Mouse (Mus musculus): ENCODE data around the gene Jazf1. TPM values are rescaled to one million over a fixed set of nuclear protein-coding genes. Genes with fewer than 3 reads are reported as not detected.

Gene Jazf1
- polyA plus RNA-seq, 1 experiment from 2014 or later, result 6.2 TPM

GRCm38 (mm10) chr6:52950371-52950770 is 118.1 kb downstream of the Jazf1 start:
- H3K4me1 ChIP-seq (replicated peaks), result peaks cover 17% of the 10 kb centered on the region
- no peak overlapping the region for H3K4me2 ChIP-seq (replicated peaks)
- no peaks in the 10 kb centered on the region for H3K9me3 ChIP-seq
- no peak overlapping the region for H3K27ac ChIP-seq
- no peak overlapping the region for H3K9ac ChIP-seq
- WGBS, result 65% methylated on average over 5 of the region's 5 CpGs
- no peak for ATAC-seq
- H3K27me3 ChIP-seq (replicated peaks), result no peaks in the 10 kb centered on the region
- H3K36me3 ChIP-seq, result no peaks in the 10 kb centered on the region
- no peak overlapping the region for H3K4me3 ChIP-seq (replicated peaks)

GRCm38 (mm10) chr6:52942534-52942933 is 125.9 kb downstream of the Jazf1 start:
- WGBS, result 78% methylated on average over 5 of the region's 5 CpGs
- no peaks in the 10 kb centered on the region for H3K36me3 ChIP-seq
- no peak overlapping the region for H3K4me3 ChIP-seq (replicated peaks)
- H3K4me1 ChIP-seq (replicated peaks), result no peaks in the 10 kb centered on the region
- H3K27ac ChIP-seq, result no peak overlapping the region
- H3K27me3 ChIP-seq (replicated peaks), result no peaks in the 10 kb centered on the region
- H3K4me2 ChIP-seq (replicated peaks), result no peak overlapping the region
- H3K9ac ChIP-seq, result no peak overlapping the region
- H3K9me3 ChIP-seq, result no peaks in the 10 kb centered on the region
- no peak for ATAC-seq

GRCm38 (mm10) chr6:52942101-52942500 is 126.3 kb downstream of the Jazf1 start:
- H3K27me3 ChIP-seq (replicated peaks), result no peaks in the 10 kb centered on the region
- WGBS, result 80% methylated on average over 5 of the region's 5 CpGs
- no peaks in the 10 kb centered on the region for H3K9me3 ChIP-seq
- H3K4me2 ChIP-seq (replicated peaks), result no peak overlapping the region
- H3K9ac ChIP-seq, result no peak overlapping the region
- H3K36me3 ChIP-seq, result no peaks in the 10 kb centered on the region
- no peak overlapping the region for H3K27ac ChIP-seq
- no peak for ATAC-seq
- no peaks in the 10 kb centered on the region for H3K4me1 ChIP-seq (replicated peaks)
- no peak overlapping the region for H3K4me3 ChIP-seq (replicated peaks)

- Histone ChIP-seq H3K27me3 (replicated peaks) (no peaks in the 10 kb centered on the region), H3K27ac (no peak overlapping the region), H3K4me3 (replicated peaks) (no peak overlapping the region), H3K9ac (no peak overlapping the region), H3K4me1 (replicated peaks) (no peaks in the 10 kb centered on the region), H3K9me3 (no peaks in the 10 kb centered on the region), H3K36me3 (no peaks in the 10 kb centered on the region), H3K4me2 (replicated peaks) (no peak overlapping the region)
- ATAC-seq, result peak; percentile 65; the same call in 1 of the 2 replicates
- WGBS, result 52% methylated on average over 3 of the region's 3 CpGs
Observed at GRCm38 (mm10) chr6:52937916-52938315, 130.5 kb downstream of the Jazf1 start.

- Histone ChIP-seq H3K27me3 (replicated peaks) (no peaks in the 10 kb centered on the region), H3K27ac (0 out of 2 replicates have a peak overlapping the region, but pooled peaks have one; percentile 36), H3K9ac (no peak overlapping the region), H3K36me3 (no peaks in the 10 kb centered on the region), H3K9me3 (no peaks in the 10 kb centered on the region), H3K4me3 (replicated peaks) (no peak overlapping the region), H3K4me2 (replicated peaks) (no peak overlapping the region), H3K4me1 (replicated peaks) (no peaks in the 10 kb centered on the region)
- no peak for ATAC-seq
- 32% methylated on average over 10 of the region's 10 CpGs for WGBS
Observed at GRCm38 (mm10) chr6:52936995-52937394, 131.4 kb downstream of the Jazf1 start.

GRCm38 (mm10) chr6:52934021-52934420 is 134.4 kb downstream of the Jazf1 start:
- Histone ChIP-seq H3K4me2 (replicated peaks) (no peak overlapping the region), H3K36me3 (no peaks in the 10 kb centered on the region), H3K9me3 (no peaks in the 10 kb centered on the region), H3K27me3 (replicated peaks) (no peaks in the 10 kb centered on the region), H3K4me1 (replicated peaks) (no peaks in the 10 kb centered on the region), H3K27ac (no peak overlapping the region), H3K9ac (no peak overlapping the region), H3K4me3 (replicated peaks) (no peak overlapping the region)
- ATAC-seq, result no peak
- 80% methylated on average over 6 of the region's 6 CpGs for WGBS

- no peak for ATAC-seq
- Histone ChIP-seq H3K9me3 (no peaks in the 10 kb centered on the region), H3K4me1 (replicated peaks) (no peaks in the 10 kb centered on the region), H3K4me2 (replicated peaks) (no peak overlapping the region), H3K9ac (no peak overlapping the region), H3K36me3 (no peaks in the 10 kb centered on the region), H3K27ac (no peak overlapping the region), H3K27me3 (replicated peaks) (no peaks in the 10 kb centered on the region), H3K4me3 (replicated peaks) (no peak overlapping the region)
- 57% methylated on average over 7 of the region's 7 CpGs for WGBS
Observed at GRCm38 (mm10) chr6:52932603-52933178, 135.7 kb downstream of the Jazf1 start.

GRCm38 (mm10) chr6:52929358-52929757 is 139.1 kb downstream of the Jazf1 start:
- no peak for ATAC-seq
- 82% methylated on average over 12 of the region's 12 CpGs for WGBS
- H3K9ac ChIP-seq, result no peak overlapping the region

GRCm38 (mm10) chr6:52926947-52927346 is 141.5 kb downstream of the Jazf1 start:
- no peaks in the 10 kb centered on the region for H3K9me3 ChIP-seq
- H3K27ac ChIP-seq, result no peak overlapping the region
- H3K4me1 ChIP-seq (replicated peaks), result peaks cover 4% of the 10 kb centered on the region; the same call in 1 of the 2 replicates
- H3K9ac ChIP-seq, result no peak overlapping the region
- no peak overlapping the region for H3K4me3 ChIP-seq (replicated peaks)
- ATAC-seq, result no peak
- no peak overlapping the region for H3K4me2 ChIP-seq (replicated peaks)
- H3K36me3 ChIP-seq, result no peaks in the 10 kb centered on the region
- H3K27me3 ChIP-seq (replicated peaks), result no peaks in the 10 kb centered on the region
- WGBS, result 82% methylated on average over 4 of the region's 4 CpGs

More at GRCm38 (mm10) chr6:52929358-52929757, 139.1 kb downstream of the Jazf1 start:
- Histone ChIP-seq H3K36me3 (no peaks in the 10 kb centered on the region), H3K4me2 (replicated peaks) (no peak overlapping the region), H3K27me3 (replicated peaks) (no peaks in the 10 kb centered on the region), H3K9me3 (no peaks in the 10 kb centered on the region), H3K4me1 (replicated peaks) (peaks cover 4% of the 10 kb centered on the region; the same call in 1 of the 2 replicates), H3K27ac (no peak overlapping the region), H3K4me3 (replicated peaks) (no peak overlapping the region)

GRCm38 (mm10) chr6:52925458-52926042 is 142.9 kb downstream of the Jazf1 start:
- peaks cover 4% of the 10 kb centered on the region; the same call in 1 of the 2 replicates for H3K4me1 ChIP-seq (replicated peaks)
- no peak overlapping the region for H3K4me3 ChIP-seq (replicated peaks)
- H3K27ac ChIP-seq, result peak overlapping the region; percentile 32
- WGBS, result 51% methylated on average over 9 of the region's 9 CpGs
- H3K9me3 ChIP-seq, result no peaks in the 10 kb centered on the region
- no peak overlapping the region for H3K9ac ChIP-seq
- no peaks in the 10 kb centered on the region for H3K36me3 ChIP-seq
- H3K4me2 ChIP-seq (replicated peaks), result no peak overlapping the region
- ATAC-seq, result peak; percentile 25; the same call in 1 of the 2 replicates
- no peaks in the 10 kb centered on the region for H3K27me3 ChIP-seq (replicated peaks)

- H3K27ac ChIP-seq, result no peak overlapping the region
- 88% methylated on average over 6 of the region's 6 CpGs for WGBS
- H3K9me3 ChIP-seq, result no peaks in the 10 kb centered on the region
- H3K36me3 ChIP-seq, result no peaks in the 10 kb centered on the region
- peaks cover 2% of the 10 kb centered on the region; the same call in 1 of the 2 replicates for H3K4me1 ChIP-seq (replicated peaks)
- no peak overlapping the region for H3K9ac ChIP-seq
- H3K4me3 ChIP-seq (replicated peaks), result no peak overlapping the region
- ATAC-seq, result no peak
- no peaks in the 10 kb centered on the region for H3K27me3 ChIP-seq (replicated peaks)
- H3K4me2 ChIP-seq (replicated peaks), result no peak overlapping the region
Observed at GRCm38 (mm10) chr6:52921248-52921647, 147.2 kb downstream of the Jazf1 start.

- ATAC-seq, result no peak
- H3K4me1 ChIP-seq (replicated peaks), result no peaks in the 10 kb centered on the region
Observed at GRCm38 (mm10) chr6:52920719-52921118, 147.7 kb downstream of the Jazf1 start.

GRCm38 (mm10) chr6:52919442-52919841 is 149.0 kb downstream of the Jazf1 start:
- Histone ChIP-seq H3K36me3 (no peaks in the 10 kb centered on the region), H3K27ac (no peak overlapping the region), H3K4me2 (replicated peaks) (no peak overlapping the region), H3K4me1 (replicated peaks) (no peaks in the 10 kb centered on the region), H3K4me3 (replicated peaks) (no peak overlapping the region), H3K27me3 (replicated peaks) (no peaks in the 10 kb centered on the region), H3K9ac (no peak overlapping the region), H3K9me3 (no peaks in the 10 kb centered on the region)
- no peak for ATAC-seq
- 64% methylated on average over 7 of the region's 7 CpGs for WGBS

More at GRCm38 (mm10) chr6:52920719-52921118, 147.7 kb downstream of the Jazf1 start:
- no peak overlapping the region for H3K27ac ChIP-seq
- no peaks in the 10 kb centered on the region for H3K36me3 ChIP-seq
- no peaks in the 10 kb centered on the region for H3K27me3 ChIP-seq (replicated peaks)
- H3K4me2 ChIP-seq (replicated peaks), result no peak overlapping the region
- H3K9me3 ChIP-seq, result no peaks in the 10 kb centered on the region
- no peak overlapping the region for H3K4me3 ChIP-seq (replicated peaks)
- H3K9ac ChIP-seq, result no peak overlapping the region
- WGBS, result 86% methylated on average over 6 of the region's 6 CpGs
